Mouse (Mus musculus) ES-Bruce4 (cell line): ENCODE measurements at regions not wholly inside any gene's neighbourhood (a gene's known extent, or its start where the extent isn't known, plus 50 kb on each side); places are given as distances from the start of the nearest gene placed in this dataset.

Experiments used
- H3K27ac ChIP-seq: 2 replicates; pipeline ENCODE4 v1.5.1; 2012; ENCODE audit warnings: low read length, inconsistent platforms; ENCODE audit not compliant: insufficient read depth
- H3K27me3 ChIP-seq: 2 replicates; pipeline ENCODE4 v1.6.1; 2012; ENCODE audit warnings: mild to moderate bottlenecking, low read length, inconsistent platforms; ENCODE audit not compliant: control insufficient read depth, poor library complexity, insufficient read depth, severe bottlenecking
- H3K36me3 ChIP-seq: 2 replicates; pipeline ENCODE4 v1.6.1; 2012; ENCODE audit warnings: inconsistent platforms, mild to moderate bottlenecking, low read length, moderate library complexity; ENCODE audit not compliant: control insufficient read depth, poor library complexity, insufficient read depth, severe bottlenecking
- H3K4me1 ChIP-seq: one replicate; pipeline ENCODE4 v1.8.1; 2011; ENCODE audit warnings: low read length; ENCODE audit not compliant: control insufficient read depth, insufficient read depth
- H3K4me3 ChIP-seq: 2 replicates; pipeline ENCODE4 v1.5.1; 2011; ENCODE audit warnings: low read depth, mild to moderate bottlenecking, low read length
- H3K9ac ChIP-seq: 2 replicates; pipeline ENCODE4 v1.6.1; 2012; ENCODE audit warnings: low read depth, mild to moderate bottlenecking, inconsistent platforms; ENCODE audit not compliant: poor library complexity, severe bottlenecking
- H3K9me3 ChIP-seq: replicated peaks from 2 replicates; pipeline ENCODE4 v1.6.1; 2012; ENCODE audit warnings: mild to moderate bottlenecking, low read length, inconsistent platforms; ENCODE audit not compliant: control insufficient read depth, poor library complexity, insufficient read depth, severe bottlenecking
- CTCF ChIP-seq: IDR thresholded peaks from one replicate; pipeline ENCODE4 v1.8.1; 2011; ENCODE audit warnings: low read depth, low read length
- EP300 ChIP-seq: IDR thresholded peaks from 2 replicates; pipeline ENCODE4 v1.6.1; 2011; ENCODE audit warnings: low read depth, low read length; ENCODE audit not compliant: insufficient read depth
- POLR2A ChIP-seq: IDR thresholded peaks from one replicate; pipeline ENCODE4 v1.8.1; 2011; ENCODE audit warnings: low read length; ENCODE audit not compliant: insufficient read depth

DNA sequence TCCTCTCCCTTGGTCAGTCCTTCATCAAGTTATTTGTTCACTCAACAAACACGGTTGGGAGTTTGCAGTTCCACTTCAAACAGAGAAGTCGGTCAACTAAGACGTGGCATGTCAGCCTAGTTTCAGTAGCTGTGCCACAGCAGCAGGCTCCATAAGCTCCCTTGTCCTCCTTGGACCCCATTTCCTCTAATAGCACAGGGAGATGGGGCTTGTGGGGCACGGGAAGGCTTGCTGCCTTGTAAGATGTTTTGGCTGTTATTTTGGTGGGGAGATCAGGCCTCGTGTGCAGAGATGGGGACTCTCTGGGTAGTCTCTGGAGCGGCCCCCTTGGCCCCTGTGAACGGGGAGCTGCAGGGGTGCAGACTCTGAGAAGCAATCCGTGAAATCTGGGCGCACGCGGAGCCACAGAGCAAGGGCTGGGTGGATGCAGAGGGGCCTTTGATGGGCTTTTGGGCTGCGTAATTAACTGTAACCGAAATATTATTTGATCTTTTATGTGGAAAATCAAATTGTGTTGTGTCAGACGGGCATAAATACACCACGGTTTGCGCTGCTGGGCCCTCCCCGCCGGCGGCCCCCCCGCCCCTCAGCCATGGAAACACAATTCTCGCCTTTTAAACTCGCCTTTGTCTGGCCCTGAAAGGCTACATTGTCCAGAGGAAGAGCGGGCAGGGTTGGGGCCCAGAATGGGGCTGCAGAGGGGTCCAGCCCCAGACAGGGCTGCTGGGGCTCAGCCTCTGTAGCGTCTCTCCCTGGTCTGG is 137.6 kb downstream of the Mn1 start:
- Histone ChIP-seq H3K27me3 (no peaks in the 10 kb centered on the region), H3K9me3 (no peaks in the 10 kb centered on the region), H3K4me1 (peaks cover 5% of the 10 kb centered on the region), H3K27ac (no peak overlapping the region), H3K36me3 (no peaks in the 10 kb centered on the region), H3K4me3 (no peak overlapping the region), H3K9ac (no peak overlapping the region)
- no peak for TF ChIP-seq POLR2A
- TF ChIP-seq EP300: no peak
- TF ChIP-seq CTCF: no peak

DNA sequence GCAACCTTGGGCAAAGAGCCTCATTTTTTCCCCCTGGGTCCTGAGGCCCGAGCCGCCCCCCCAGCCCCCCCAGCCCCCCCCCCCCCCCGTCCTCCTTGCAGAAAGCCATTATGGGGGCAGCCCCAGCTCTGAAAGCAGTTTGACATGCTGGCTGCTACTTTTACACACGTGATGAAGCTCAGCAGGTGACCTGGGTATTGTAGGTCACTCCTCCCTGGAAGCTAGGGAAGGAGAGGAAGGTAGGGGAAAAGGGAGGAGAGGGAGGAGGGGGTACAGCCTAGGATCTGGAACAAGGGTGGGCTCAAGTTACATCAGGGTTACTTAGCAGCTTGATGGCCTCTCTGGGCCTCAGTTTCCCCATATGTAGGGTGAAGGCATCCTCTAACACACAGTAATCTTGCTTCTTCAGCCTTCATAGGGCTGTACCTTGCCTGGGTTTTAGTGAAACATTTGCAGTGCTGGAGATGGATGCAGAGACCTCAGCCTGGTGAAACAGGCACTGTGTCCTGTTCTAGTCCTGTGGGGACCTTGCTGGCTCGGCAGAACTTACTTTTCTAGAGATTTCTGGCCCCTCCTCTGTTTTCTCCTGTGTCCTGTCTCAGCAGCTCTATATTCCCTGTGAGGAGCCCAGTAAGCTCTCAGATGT is 138.3 kb downstream of the Mn1 start:
- H3K9me3 ChIP-seq: no peaks in the 10 kb centered on the region
- TF ChIP-seq EP300 (no peak), POLR2A (no peak), CTCF (no peak)
- no peaks in the 10 kb centered on the region for H3K27me3 ChIP-seq
- H3K4me3 ChIP-seq: no peak overlapping the region
- no peak overlapping the region for H3K27ac ChIP-seq
- no peak overlapping the region for H3K9ac ChIP-seq
- H3K36me3 ChIP-seq: no peaks in the 10 kb centered on the region
- H3K4me1 ChIP-seq: peaks cover 5% of the 10 kb centered on the region

GRCm38 (mm10) chr5:111555981-111556380 is 138.8 kb downstream of the Mn1 start:
- Histone ChIP-seq H3K9me3 (no peaks in the 10 kb centered on the region), H3K27me3 (no peaks in the 10 kb centered on the region), H3K36me3 (no peaks in the 10 kb centered on the region), H3K4me1 (peaks cover 5% of the 10 kb centered on the region), H3K27ac (no peak overlapping the region), H3K9ac (no peak overlapping the region), H3K4me3 (no peak overlapping the region)
- no peak for TF ChIP-seq CTCF
- TF ChIP-seq POLR2A: no peak

GRCm38 (mm10) chr5:111560432-111560831 is 143.3 kb downstream of the Mn1 start:
- TF ChIP-seq POLR2A (no peak), EP300 (no peak), CTCF (no peak)
- H3K9me3 ChIP-seq: no peaks in the 10 kb centered on the region
- H3K27me3 ChIP-seq: no peaks in the 10 kb centered on the region
- no peaks in the 10 kb centered on the region for H3K36me3 ChIP-seq
- peaks cover 5% of the 10 kb centered on the region for H3K4me1 ChIP-seq
- H3K4me3 ChIP-seq: no peak overlapping the region
- no peak overlapping the region for H3K9ac ChIP-seq
- H3K27ac ChIP-seq: no peak overlapping the region

DNA sequence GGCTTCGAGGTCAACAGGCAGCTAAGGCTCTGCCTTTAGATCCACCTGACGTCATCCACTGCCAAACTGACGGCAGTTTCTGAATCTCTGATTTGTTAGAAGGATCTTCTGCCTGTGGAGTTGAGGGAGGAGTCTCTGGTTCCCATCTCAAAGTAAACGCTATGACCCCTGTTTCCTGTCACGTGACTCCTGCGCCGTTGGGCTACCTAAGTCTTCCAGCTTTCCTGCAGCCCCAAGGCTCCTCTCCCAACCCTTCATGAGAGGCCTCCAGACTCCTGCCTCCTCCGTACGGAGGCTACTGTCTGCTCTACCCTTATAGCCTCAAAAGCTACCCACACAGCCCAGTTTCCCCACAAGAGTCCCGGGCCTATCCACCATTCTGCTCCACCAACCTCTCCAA is 144.1 kb downstream of the Mn1 start:
- no peaks in the 10 kb centered on the region for H3K27me3 ChIP-seq
- H3K9me3 ChIP-seq: no peaks in the 10 kb centered on the region
- TF ChIP-seq POLR2A (no peak), EP300 (no peak), CTCF (no peak)
- H3K4me3 ChIP-seq: no peak overlapping the region
- H3K9ac ChIP-seq: no peak overlapping the region
- H3K4me1 ChIP-seq: peaks cover 2% of the 10 kb centered on the region
- no peak overlapping the region for H3K27ac ChIP-seq
- no peaks in the 10 kb centered on the region for H3K36me3 ChIP-seq

- Histone ChIP-seq H3K4me1 (peaks cover 3% of the 10 kb centered on the region), H3K36me3 (no peaks in the 10 kb centered on the region), H3K27ac (no peak overlapping the region), H3K27me3 (no peaks in the 10 kb centered on the region), H3K9me3 (no peaks in the 10 kb centered on the region), H3K4me3 (no peak overlapping the region), H3K9ac (no peak overlapping the region)
- no peak for TF ChIP-seq POLR2A
- no peak for TF ChIP-seq CTCF
- no peak for TF ChIP-seq EP300
These were observed 153.7 kb downstream of the Mn1 start for GRCm38 (mm10) chr5:111570826-111571225.
